Mouse (Mus musculus) lung, embryonic 16.5 days (tissue): ENCODE data around the gene Gsk3b. TPM values are rescaled to one million over a fixed set of nuclear protein-coding genes. Genes with fewer than 3 reads are reported as not detected.
A peak's percentile ranks its signal among the peaks of the same experiment; 100 is the strongest.
"Not testable (repeated sequence)": the region's sequence is repeated elsewhere in the genome, so short reads cannot be mapped to it uniquely, and the experiment has no call there.

Source experiments
- ATAC-seq: fragments of 200-750 bp; cut with Nextera tagmentation; 2 replicates; pipeline ENCODE4 v1.8.0; 2017; ENCODE audit warnings: low read depth, mild to moderate bottlenecking, moderate library complexity
- H3K27ac ChIP-seq: fragments of 300-500 bp; sonication (generic); 2 replicates; pipeline ENCODE4 v1.5.1; 2014; ENCODE audit warnings: mild to moderate bottlenecking, control low read depth, low read length
- H3K27me3 ChIP-seq: fragments of 300-500 bp; sonication (generic); 2 replicates; pipeline ENCODE4 v1.6.1; 2014; ENCODE audit warnings: low read depth, low read length, mixed read lengths; ENCODE audit not compliant: control insufficient read depth, insufficient read depth
- H3K36me3 ChIP-seq: fragments of 300-500 bp; sonication (generic); 2 replicates; pipeline ENCODE4 v1.6.1; 2014; ENCODE audit warnings: low read length; ENCODE audit not compliant: control insufficient read depth, insufficient read depth
- H3K4me1 ChIP-seq: fragments of 300-500 bp; sonication (generic); replicated peaks from 2 replicates; pipeline ENCODE4 v1.6.1; 2014; ENCODE audit warnings: low read length, mixed read lengths; ENCODE audit not compliant: control insufficient read depth, insufficient read depth
- H3K4me2 ChIP-seq: fragments of 300-500 bp; sonication (generic); 2 replicates; pipeline ENCODE4 v1.6.1; 2014; ENCODE audit warnings: low read depth, low read length, control low read depth
- H3K4me3 ChIP-seq: fragments of 300-500 bp; sonication (generic); 2 replicates; pipeline ENCODE4 v1.5.1; 2014; ENCODE audit warnings: mild to moderate bottlenecking, low read length, control low read depth
- H3K9ac ChIP-seq: fragments of 300-500 bp; sonication (generic); 2 replicates; pipeline ENCODE4 v1.6.1; 2014; ENCODE audit warnings: low read length, control low read depth
- H3K9me3 ChIP-seq: fragments of 300-500 bp; sonication (generic); 2 replicates; pipeline ENCODE4 v1.6.1; 2016; ENCODE audit warnings: low read length; ENCODE audit not compliant: control insufficient read depth
- WGBS: fragments of 180-500 bp; shearing (Covaris S2); extraction: QIAGEN DNeasy Blood & Tissue Kit; methylation state at CpG from one replicate; pipeline ENCODE4 v1.1.7; 2014; 5-methylcytosine and 5-hydroxymethylcytosine counted together
- polyA plus RNA-seq: library from polyadenylated mRNA; unstranded; fragments of >200 nt; fragmentation: Nextera tagmentation; extraction: Ambion mirVana; gene quantifications from 2 replicates; pipeline ENCODE4 v1.2.1, GENCODE M21; 2015

Gsk3b gene
- polyA plus RNA-seq: 44.5 and 47.3 TPM in 2 replicates

DNA sequence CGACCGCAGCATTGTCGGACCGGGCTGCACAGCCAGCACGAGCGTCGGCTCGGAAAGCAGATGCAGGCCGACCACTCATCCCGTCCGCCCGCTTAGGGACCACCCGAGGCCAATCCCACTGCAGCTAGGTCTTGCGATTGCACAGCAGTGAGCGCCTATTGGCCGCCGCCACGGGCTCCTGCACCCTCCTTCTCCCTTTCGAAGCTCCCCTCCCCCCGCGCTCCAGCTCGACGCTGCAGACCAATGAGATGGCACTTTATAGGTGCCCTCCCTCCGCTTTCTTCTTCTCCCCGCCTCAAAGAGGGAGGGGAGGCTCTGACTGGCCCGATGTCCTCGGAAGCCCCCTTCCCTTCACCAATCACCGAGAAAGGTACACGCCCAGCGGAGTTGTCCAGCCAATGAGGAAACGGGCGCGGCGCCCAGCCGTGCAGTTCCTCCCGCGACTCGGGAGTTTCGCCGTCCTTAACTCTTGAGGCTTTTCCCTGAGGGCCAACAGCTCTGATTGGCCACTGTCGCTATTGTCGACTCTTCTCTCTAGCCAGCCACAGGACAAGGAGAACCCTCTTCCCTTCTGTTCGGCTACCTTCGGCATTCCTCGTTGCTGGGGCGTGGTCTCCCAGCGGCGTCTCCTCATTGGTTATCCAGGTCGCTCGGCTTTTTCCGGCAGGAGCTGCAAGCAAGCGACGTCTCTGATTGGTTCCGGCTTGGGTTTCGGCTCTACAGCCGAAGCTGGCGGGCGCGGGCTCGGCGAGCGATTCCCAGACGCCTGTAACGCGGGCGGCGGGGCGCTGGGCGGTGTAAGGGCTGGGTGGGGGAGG lies at the start of gene Gsk3b:
Gene Gsk3b, plus strand, starts transcription at position 373 of the 818 bp plus-strand sequence.
- under 1% methylated on average over 67 of the region's 69 CpGs for WGBS

DNA sequence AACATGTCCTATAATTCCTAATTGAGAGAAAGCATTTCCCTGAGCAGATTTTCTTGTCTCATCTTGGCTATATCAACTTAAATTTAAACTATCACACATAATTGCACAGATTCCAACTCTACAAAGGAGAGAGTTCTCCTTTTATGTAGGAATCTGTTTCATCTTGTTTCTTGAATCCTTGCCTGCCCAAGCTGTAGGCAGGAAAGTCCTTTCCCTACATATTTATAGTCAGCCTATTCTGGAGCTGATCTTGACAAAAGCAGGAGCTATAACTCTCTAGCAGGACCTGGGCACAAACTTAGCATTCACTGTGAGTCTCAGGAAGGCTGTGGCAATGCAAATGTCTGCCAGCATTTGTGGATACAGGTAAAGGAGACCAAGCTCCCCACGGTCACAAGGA lies 46.6 kb upstream of the Gsk3b start:
- no peak for ATAC-seq
- no peaks in the 10 kb centered on the region for H3K4me1 ChIP-seq
- no peaks in the 10 kb centered on the region for H3K9me3 ChIP-seq
- no peak overlapping the region for H3K27ac ChIP-seq
- 73% methylated on average over 1 of the region's 1 CpGs for WGBS
- H3K4me3 ChIP-seq: no peak overlapping the region
- no peak overlapping the region for H3K9ac ChIP-seq
- H3K27me3 ChIP-seq: no peaks in the 10 kb centered on the region
- no peak overlapping the region for H3K4me2 ChIP-seq
- H3K36me3 ChIP-seq: no peaks in the 10 kb centered on the region

More for the DNA sequence above, at the start of gene Gsk3b:
- Histone ChIP-seq H3K4me1 (peaks cover 17% of the 10 kb centered on the region), H3K27me3 (no peaks in the 10 kb centered on the region), H3K36me3 (no peaks in the 10 kb centered on the region), H3K9ac (peak within 1 kb of the TSS; percentile 99), H3K27ac (peak within 1 kb of the TSS; percentile 100), H3K4me2 (peak within 1 kb of the TSS; percentile 88), H3K4me3 (peak within 1 kb of the TSS; percentile 96), H3K9me3 (no peaks in the 10 kb centered on the region)
- ATAC-seq: peak; percentile 94

DNA sequence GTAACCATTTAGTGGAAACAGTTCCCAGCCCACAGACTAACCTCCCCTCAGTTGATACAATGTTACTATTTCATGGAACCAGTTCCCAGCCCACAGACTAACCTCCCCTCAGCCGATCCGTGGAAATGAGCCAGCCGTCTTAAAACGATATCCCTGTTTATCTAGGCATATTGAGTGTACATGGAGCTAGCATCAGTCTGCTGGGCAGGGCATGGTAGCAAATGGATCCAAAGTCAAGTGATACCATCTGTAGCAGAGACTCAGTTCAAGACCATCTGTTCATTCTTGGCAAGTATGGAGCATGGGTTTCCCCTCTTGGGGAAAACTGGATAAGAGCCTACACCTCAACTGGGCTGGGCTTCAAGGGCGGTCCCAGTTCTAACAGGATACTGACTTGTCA lies 44.2 kb upstream of the Gsk3b start:
- Histone ChIP-seq H3K4me3 (no peak overlapping the region), H3K9ac (no peak overlapping the region), H3K27ac (no peak overlapping the region), H3K4me2 (no peak overlapping the region), H3K27me3 (no peaks in the 10 kb centered on the region), H3K4me1 (no peaks in the 10 kb centered on the region; the same call in 1 of the 2 replicates), H3K9me3 (no peaks in the 10 kb centered on the region), H3K36me3 (no peaks in the 10 kb centered on the region)
- 82% methylated on average over 5 of the region's 5 CpGs for WGBS
- no peak for ATAC-seq

DNA sequence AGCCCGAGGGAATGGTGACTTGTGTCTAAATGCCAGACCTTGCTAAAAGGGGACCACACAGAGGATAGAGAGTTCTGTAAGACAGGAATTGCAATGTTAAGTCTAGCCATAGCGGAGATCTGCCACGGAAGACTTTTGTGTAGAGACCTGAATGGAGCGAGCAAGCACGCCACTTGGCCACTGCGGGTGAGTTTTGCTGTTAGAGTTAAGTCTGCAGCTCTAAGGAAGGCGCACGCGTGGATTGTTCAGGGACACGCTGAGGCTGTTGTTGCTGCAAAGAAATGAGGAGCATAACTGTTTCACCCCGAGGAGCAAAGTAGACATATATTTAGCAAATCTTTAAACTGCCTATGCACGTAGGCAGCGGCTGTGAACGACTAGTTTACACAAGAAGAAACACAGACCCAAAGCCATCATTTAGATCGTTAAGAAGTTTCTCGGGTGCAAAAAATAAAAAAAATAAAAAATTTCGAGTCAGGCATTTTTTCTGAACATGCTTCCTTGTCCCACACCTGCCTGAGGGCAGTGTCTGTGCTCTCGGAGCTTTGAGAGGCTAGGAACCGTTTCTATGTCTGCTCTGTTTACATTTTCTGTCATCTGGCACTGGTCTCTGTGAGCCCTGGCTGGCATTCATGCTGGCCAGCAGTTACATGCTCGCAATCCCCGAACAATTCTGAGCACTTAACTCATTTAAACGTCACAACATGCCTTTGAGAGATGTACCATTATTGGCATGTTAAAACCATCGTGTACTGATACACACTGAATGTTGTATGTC lies 40.8 kb upstream of the Gsk3b start:
- Histone ChIP-seq H3K36me3 (no peaks in the 10 kb centered on the region), H3K4me2 (peak overlapping the region; percentile 37), H3K27ac (no peak overlapping the region), H3K9me3 (no peaks in the 10 kb centered on the region), H3K27me3 (no peaks in the 10 kb centered on the region), H3K4me3 (peak overlapping the region; percentile 14), H3K9ac (no peak overlapping the region), H3K4me1 (no peaks in the 10 kb centered on the region; the same call in 1 of the 2 replicates)
- ATAC-seq: 0 out of 2 replicates have a peak, but pooled peaks have one; percentile 51
- WGBS: 45% methylated on average over 23 of the region's 23 CpGs

DNA sequence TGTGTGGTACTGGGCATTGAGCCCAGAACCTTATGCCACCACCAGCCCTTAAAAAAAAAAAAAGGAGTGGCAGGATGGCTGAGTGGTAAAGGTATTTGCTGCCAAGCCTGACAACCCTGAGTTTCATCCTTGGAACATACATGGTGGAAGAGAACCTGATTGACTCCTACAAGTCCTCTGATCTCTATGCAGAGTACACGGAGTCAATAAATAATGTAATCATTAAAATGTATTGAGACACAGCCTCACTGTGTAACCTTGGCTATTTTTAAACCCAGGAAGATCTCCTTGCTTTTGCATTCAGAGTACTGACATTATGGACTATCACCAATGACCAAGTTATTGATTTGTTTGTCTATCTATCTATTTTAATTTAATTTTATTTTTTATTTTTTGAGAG lies 30.9 kb upstream of the Gsk3b start:
- H3K9ac ChIP-seq: no peak overlapping the region
- H3K27me3 ChIP-seq: no peaks in the 10 kb centered on the region
- no peak overlapping the region for H3K4me2 ChIP-seq
- H3K9me3 ChIP-seq: no peaks in the 10 kb centered on the region
- no peak overlapping the region for H3K27ac ChIP-seq
- H3K4me3 ChIP-seq: no peak overlapping the region
- WGBS: 93% methylated on average over 1 of the region's 1 CpGs
- no peaks in the 10 kb centered on the region for H3K4me1 ChIP-seq
- H3K36me3 ChIP-seq: no peaks in the 10 kb centered on the region
- ATAC-seq: no peak

DNA sequence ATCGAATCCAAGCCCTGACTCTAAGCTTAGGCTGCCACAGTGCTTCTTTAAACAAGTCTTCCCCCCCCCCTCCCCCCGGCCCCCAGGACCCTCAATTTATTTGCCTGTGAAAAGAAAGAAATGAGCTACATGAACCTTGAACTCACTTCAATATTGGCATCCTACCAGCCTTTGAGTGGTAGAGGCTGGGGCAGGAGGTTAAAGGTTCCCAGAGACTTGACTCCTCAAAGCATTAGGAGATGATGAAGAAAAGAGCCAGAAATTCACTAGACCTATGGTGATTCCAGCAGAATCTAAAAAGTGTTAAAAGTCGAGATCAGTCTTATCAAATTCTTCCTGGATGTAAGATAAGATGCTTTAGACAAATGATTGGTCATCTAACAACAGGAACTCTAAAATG lies 30.0 kb upstream of the Gsk3b start:
- 60% methylated on average over 3 of the region's 3 CpGs for WGBS

DNA sequence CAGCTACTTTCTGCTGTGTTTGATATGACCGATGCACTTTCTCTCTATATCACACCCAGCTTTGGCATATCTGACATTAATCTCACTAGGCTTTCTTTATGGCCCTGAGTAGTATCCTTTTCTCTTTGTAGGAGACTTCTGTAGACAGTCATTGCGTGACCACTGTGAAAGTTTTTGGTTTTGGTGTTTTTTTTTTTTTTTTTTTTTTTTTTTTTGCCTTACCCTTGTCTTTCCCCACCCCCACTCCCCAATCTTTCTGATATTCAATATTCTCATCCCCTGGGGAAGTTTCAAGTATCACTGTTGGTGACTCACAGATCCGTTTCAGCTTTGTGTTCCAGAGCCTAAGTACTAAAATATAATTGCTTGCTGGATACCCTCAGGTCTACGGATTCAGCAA lies 29.2 kb upstream of the Gsk3b start:
- Histone ChIP-seq H3K27ac (no peak overlapping the region), H3K4me1 (no peaks in the 10 kb centered on the region), H3K36me3 (no peaks in the 10 kb centered on the region), H3K4me3 (no peak overlapping the region), H3K4me2 (no peak overlapping the region), H3K9me3 (no peaks in the 10 kb centered on the region), H3K9ac (no peak overlapping the region), H3K27me3 (no peaks in the 10 kb centered on the region)
- WGBS: 79% methylated on average over 4 of the region's 4 CpGs
- ATAC-seq: no peak

More for the DNA sequence above, 30.0 kb upstream of the Gsk3b start:
- H3K27me3 ChIP-seq: no peaks in the 10 kb centered on the region
- no peaks in the 10 kb centered on the region for H3K36me3 ChIP-seq
- H3K9me3 ChIP-seq: no peaks in the 10 kb centered on the region
- H3K4me1 ChIP-seq: no peaks in the 10 kb centered on the region
- H3K4me3 ChIP-seq: no peak overlapping the region
- H3K4me2 ChIP-seq: no peak overlapping the region
- H3K27ac ChIP-seq: no peak overlapping the region
- H3K9ac ChIP-seq: no peak overlapping the region
- no peak for ATAC-seq

DNA sequence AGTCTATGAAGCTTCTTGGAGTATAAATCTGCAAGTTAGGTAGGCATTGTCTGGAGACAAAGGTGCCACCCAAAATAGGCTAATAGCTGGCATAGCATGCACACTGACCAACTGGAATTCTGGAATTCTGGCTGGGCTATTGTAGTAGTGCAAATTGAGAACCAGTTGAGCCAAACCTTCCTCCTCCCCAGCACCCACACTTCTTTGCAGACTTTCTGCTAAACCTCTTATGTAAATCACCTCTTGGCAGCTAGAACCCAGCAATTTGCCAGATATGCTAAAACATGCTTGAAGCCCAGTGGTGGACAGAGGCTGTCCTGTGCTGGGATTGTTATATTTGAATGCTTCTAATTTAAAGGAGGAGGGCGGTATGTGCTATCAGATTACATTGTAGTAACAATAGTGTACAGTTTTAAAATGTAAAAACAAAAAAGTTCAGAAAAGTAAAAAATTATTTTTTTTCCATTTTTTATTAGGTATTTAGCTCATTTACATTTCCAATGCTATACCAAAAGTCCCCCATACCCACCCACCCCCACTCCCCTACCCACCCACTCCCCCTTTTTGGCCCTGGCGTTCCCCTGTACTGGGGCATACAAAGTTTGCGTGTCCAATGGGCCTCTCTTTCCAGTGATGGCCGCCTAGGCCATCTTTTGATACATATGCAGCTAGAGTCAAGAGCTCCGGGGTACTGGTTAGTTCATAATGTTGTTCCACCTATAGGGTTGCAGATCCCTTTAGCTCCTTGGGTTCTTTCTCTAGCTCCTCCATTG lies 14.8 kb upstream of the Gsk3b start:
- not testable (repeated sequence) for H3K27ac ChIP-seq, H3K27me3 ChIP-seq, H3K9me3 ChIP-seq, H3K4me2 ChIP-seq, ATAC-seq, H3K4me3 ChIP-seq, H3K4me1 ChIP-seq, H3K36me3 ChIP-seq, H3K9ac ChIP-seq
- 87% methylated on average over 1 of the region's 5 CpGs for WGBS

DNA sequence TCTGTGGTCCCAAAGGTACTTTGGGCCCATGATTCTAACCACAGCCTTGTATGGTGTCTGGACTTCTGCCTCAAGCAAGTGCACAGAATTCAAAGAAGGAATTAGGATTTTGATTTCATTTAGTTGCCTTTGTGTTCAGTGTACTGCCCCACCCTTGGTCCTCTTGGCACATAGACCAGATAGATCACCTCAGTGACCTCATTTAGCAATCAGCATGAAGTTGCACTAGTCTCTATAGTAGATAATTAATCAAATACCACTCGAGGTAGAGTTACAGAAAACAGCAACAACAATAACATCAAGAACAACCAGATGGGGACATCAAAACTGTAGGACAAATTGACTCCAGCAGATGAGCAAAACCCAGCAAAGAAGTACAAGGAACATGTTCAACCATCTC lies 8.6 kb upstream of the Gsk3b start:
- Histone ChIP-seq H3K4me1 (no peaks in the 10 kb centered on the region), H3K27ac (no peak overlapping the region), H3K9ac (no peak overlapping the region), H3K36me3 (no peaks in the 10 kb centered on the region), H3K27me3 (no peaks in the 10 kb centered on the region), H3K4me2 (no peak overlapping the region), H3K9me3 (no peaks in the 10 kb centered on the region), H3K4me3 (no peak overlapping the region)
- 62% methylated on average over 1 of the region's 1 CpGs for WGBS
- no peak for ATAC-seq
